Mouse (Mus musculus) limb, embryonic 14.5 days (tissue): ENCODE results near the gene Pla2g16. TPM values are rescaled to one million over a fixed set of nuclear protein-coding genes. Genes with fewer than 3 reads are reported as not detected.

ENCODE experiments used
- ATAC-seq: fragments of 200-750 bp; cut with Nextera tagmentation; 2 replicates; pipeline ENCODE4 v1.8.0; 2017; ENCODE audit warnings: low read depth, moderate number of reproducible peaks, moderate TSS enrichment; ENCODE audit not compliant: low FRiP score
- DNase-seq: peaks from one replicate; pipeline ENCODE4 v3.0.0-alpha.2; 2015; ENCODE audit warnings: low spot score
- H3K27ac ChIP-seq: fragments of 300-500 bp; sonication (generic); replicated peaks from 2 replicates; pipeline ENCODE4 v1.5.1; 2014; ENCODE audit warnings: low read depth, mild to moderate bottlenecking, low read length, moderate library complexity, mixed read lengths
- H3K27me3 ChIP-seq: fragments of 300-500 bp; sonication (generic); 2 replicates; pipeline ENCODE4 v1.6.1; 2014; ENCODE audit warnings: low read length, mixed read lengths; ENCODE audit not compliant: control insufficient read depth, insufficient read depth
- H3K36me3 ChIP-seq: fragments of 300-500 bp; sonication (generic); 2 replicates; pipeline ENCODE4 v1.6.1; 2014; ENCODE audit warnings: mild to moderate bottlenecking, low read length, moderate library complexity, mixed read lengths; ENCODE audit not compliant: control insufficient read depth, insufficient read depth
- H3K4me1 ChIP-seq: fragments of 300-500 bp; sonication (generic); 2 replicates; pipeline ENCODE4 v1.6.1; 2014; ENCODE audit warnings: antibody characterized with exemption, low read length, mixed read lengths; ENCODE audit not compliant: control insufficient read depth, insufficient read depth
- H3K4me2 ChIP-seq: fragments of 300-500 bp; sonication (generic); replicated peaks from 2 replicates; pipeline ENCODE4 v1.6.1; 2014; ENCODE audit warnings: low read depth, mild to moderate bottlenecking, low read length, moderate library complexity; ENCODE audit not compliant: severe bottlenecking
- H3K4me3 ChIP-seq: fragments of 300-500 bp; sonication (generic); replicated peaks from 2 replicates; pipeline ENCODE4 v1.5.1; 2014; ENCODE audit warnings: low read length
- H3K9ac ChIP-seq: fragments of 300-500 bp; sonication (generic); 2 replicates; pipeline ENCODE4 v1.6.1; 2014; ENCODE audit warnings: mild to moderate bottlenecking, low read depth, low read length, moderate library complexity; ENCODE audit not compliant: severe bottlenecking
- H3K9me3 ChIP-seq: fragments of 300-500 bp; sonication (generic); 2 replicates; pipeline ENCODE4 v1.6.1; 2016; ENCODE audit warnings: low read length; ENCODE audit not compliant: control insufficient read depth
- POLR2A ChIP-seq: fragments of 200-500 bp; IDR thresholded peaks from 2 replicates; pipeline ENCODE4 v1.8.0; 2012; ENCODE audit warnings: inconsistent platforms, mild to moderate bottlenecking, moderate library complexity, borderline replicate concordance; ENCODE audit not compliant: insufficient read depth, insufficient read length; ENCODE audit errors: extremely low read depth
- WGBS: fragments of 180-500 bp; shearing (Covaris S2); extraction: QIAGEN DNeasy Blood & Tissue Kit; methylation state at CpG from one replicate; pipeline ENCODE4 v1.1.7; 2014; 5-methylcytosine and 5-hydroxymethylcytosine counted together
- polyA plus RNA-seq, 2 experiments: library from polyadenylated mRNA; depleted of rRNA in 1 of 2; stranded (reverse) in 1 of 2; unstranded in 1 of 2; fragments of >200 nt; fragmentation: Nextera tagmentation in 1 of 2; extraction: Ambion mirVana in 1 of 2; gene quantifications; 2 replicates each; pipeline versions ENCODE4 v1.2.1 to v1.2.3; 2012 to 2014

Pla2g16 gene
- polyA plus RNA-seq, 2 experiments: 9.2 to 13.3 TPM

DNA sequence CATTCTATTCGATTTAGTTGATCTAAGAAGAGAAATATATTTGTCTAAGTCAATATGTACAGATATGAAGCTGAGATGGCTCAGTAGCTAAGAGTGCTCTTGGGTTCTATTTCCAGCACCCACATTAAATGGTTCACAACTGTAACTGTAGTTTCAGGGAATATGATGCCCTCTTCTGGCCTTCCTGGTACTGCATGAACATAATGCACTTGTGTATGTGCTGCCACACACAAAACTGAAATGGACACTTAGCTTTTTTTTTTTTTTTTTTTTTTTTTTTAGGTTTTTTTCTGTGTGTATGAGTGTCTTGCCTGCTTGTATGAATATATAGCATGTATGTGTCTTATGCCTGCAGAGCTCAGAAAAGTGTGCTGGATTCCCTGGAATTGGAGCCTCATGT, 34.0 kb upstream of the Pla2g16 start:
- no peak overlapping the region for H3K4me2 ChIP-seq
- 100% methylated on average over 1 of the region's 1 CpGs for WGBS
- no peak for ATAC-seq

GRCm38 (mm10) chr19:7523781-7524180, 33.5 kb upstream of the Pla2g16 start:
- DNase-seq: no peak
- Histone ChIP-seq H3K4me2 (no peak overlapping the region), H3K9me3 (no peaks in the 10 kb centered on the region), H3K9ac (no peak overlapping the region), H3K4me1 (no peaks in the 10 kb centered on the region), H3K27me3 (no peaks in the 10 kb centered on the region), H3K36me3 (peaks cover 70% of the 10 kb centered on the region), H3K4me3 (no peak overlapping the region), H3K27ac (no peak overlapping the region)
- ATAC-seq: no peak
- no peak for TF ChIP-seq POLR2A

More for the DNA sequence above, 34.0 kb upstream of the Pla2g16 start:
- no peak for DNase-seq
- Histone ChIP-seq H3K4me3 (no peak overlapping the region), H3K27ac (no peak overlapping the region), H3K9me3 (no peaks in the 10 kb centered on the region), H3K9ac (no peak overlapping the region), H3K4me1 (no peaks in the 10 kb centered on the region), H3K27me3 (no peaks in the 10 kb centered on the region), H3K36me3 (peaks cover 75% of the 10 kb centered on the region)
- no peak for TF ChIP-seq POLR2A

- H3K27ac ChIP-seq: no peak overlapping the region
- H3K4me3 ChIP-seq: no peak overlapping the region
- 79% methylated on average over 3 of the region's 3 CpGs for WGBS
- TF ChIP-seq POLR2A: no peak
- H3K36me3 ChIP-seq: peaks cover 69% of the 10 kb centered on the region
- no peak overlapping the region for H3K9ac ChIP-seq
- ATAC-seq (no peak), DNase-seq (no peak)
- no peaks in the 10 kb centered on the region for H3K9me3 ChIP-seq
- H3K4me2 ChIP-seq: no peak overlapping the region
- no peaks in the 10 kb centered on the region for H3K4me1 ChIP-seq
- no peaks in the 10 kb centered on the region for H3K27me3 ChIP-seq
These were observed 32.4 kb upstream of the Pla2g16 start for GRCm38 (mm10) chr19:7524879-7525278.

DNA sequence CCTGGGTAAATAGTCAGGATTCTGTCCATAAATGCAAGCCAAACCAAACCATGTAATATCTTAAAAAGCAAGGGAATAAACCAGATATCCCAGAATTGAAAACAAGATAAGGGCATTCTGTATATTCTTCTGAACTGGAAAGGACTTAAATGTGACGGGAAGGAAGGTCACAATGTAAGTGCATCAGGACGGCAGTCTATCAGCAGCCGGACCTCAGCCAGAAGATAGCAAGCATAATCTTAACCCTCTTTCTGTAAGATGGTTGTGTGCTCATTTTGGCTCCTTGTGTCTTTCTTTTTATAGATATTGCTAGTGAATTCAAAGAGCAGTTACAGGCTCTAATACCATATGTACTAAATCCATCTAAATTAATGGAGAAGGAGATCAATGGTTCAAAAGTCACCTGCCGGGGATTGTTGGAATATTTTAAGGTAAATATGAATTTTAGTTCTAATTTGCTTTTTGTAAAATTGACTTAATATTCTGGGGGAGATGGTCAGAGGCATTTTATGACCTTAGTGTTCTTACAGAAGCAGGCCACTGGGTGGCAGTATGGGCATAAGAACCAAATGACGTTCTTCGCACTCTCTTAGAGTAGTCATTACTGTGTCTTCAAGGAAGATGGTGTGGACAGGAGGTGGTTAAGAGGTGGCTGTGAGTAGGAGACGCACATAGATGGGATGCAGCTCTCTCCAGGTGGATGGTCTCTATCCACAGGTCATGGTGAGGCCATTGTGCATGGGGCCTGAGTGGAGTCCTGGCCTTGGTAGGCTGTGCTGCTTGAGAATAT, 28.4 kb upstream of the Pla2g16 start:
- 54% methylated on average over 7 of the region's 7 CpGs for WGBS
- H3K9ac ChIP-seq: no peak overlapping the region
- DNase-seq (peak; percentile 78), ATAC-seq (no peak)
- no peak overlapping the region for H3K27ac ChIP-seq
- no peaks in the 10 kb centered on the region for H3K27me3 ChIP-seq
- TF ChIP-seq POLR2A: no peak
- H3K9me3 ChIP-seq: no peaks in the 10 kb centered on the region
- no peaks in the 10 kb centered on the region for H3K4me1 ChIP-seq
- H3K4me2 ChIP-seq: no peak overlapping the region
- H3K36me3 ChIP-seq: peaks cover 67% of the 10 kb centered on the region
- H3K4me3 ChIP-seq: no peak overlapping the region

GRCm38 (mm10) chr19:7531906-7532305, 25.4 kb upstream of the Pla2g16 start:
- Histone ChIP-seq H3K36me3 (peaks cover 61% of the 10 kb centered on the region), H3K27ac (no peak overlapping the region), H3K27me3 (no peaks in the 10 kb centered on the region), H3K4me1 (no peaks in the 10 kb centered on the region), H3K9me3 (no peaks in the 10 kb centered on the region), H3K4me2 (no peak overlapping the region), H3K4me3 (no peak overlapping the region), H3K9ac (no peak overlapping the region)
- TF ChIP-seq POLR2A: no peak
- 93% methylated on average over 5 of the region's 5 CpGs for WGBS
- DNase-seq: no peak
- ATAC-seq: no peak
